Mouse (Mus musculus): Measurements from ENCODE around the gene Dusp16. TPM values are rescaled to one million over a fixed set of nuclear protein-coding genes. Genes with fewer than 3 reads are reported as not detected.

The Dusp16 gene
- polyA plus RNA-seq, 1 experiment from 2014 or later, result 22.6 TPM

- no peak overlapping the region for H3K9ac ChIP-seq
- no peak overlapping the region for H3K4me3 ChIP-seq
- peaks cover 3% of the 10 kb centered on the region; the same call in 1 of the 2 replicates for H3K4me1 ChIP-seq
- H3K27ac ChIP-seq, result no peak overlapping the region
- H3K36me3 ChIP-seq, result peaks cover 51% of the 10 kb centered on the region
- H3K27me3 ChIP-seq, result no peaks in the 10 kb centered on the region
- H3K9me3 ChIP-seq, result no peaks in the 10 kb centered on the region
- no peak for ATAC-seq (ENCODE audit: insufficient number of reproducible peaks, low FRiP score, low TSS enrichment, low read depth)
- H3K4me2 ChIP-seq, result no peak overlapping the region
These were observed 67.0 kb downstream of the Dusp16 start for GRCm38 (mm10) chr6:134725406-134725805.

GRCm38 (mm10) chr6:134723833-134724553 lies 68.4 kb downstream of the Dusp16 start:
- Histone ChIP-seq H3K27ac (no peak overlapping the region), H3K9me3 (no peaks in the 10 kb centered on the region), H3K4me3 (no peak overlapping the region), H3K4me2 (no peak overlapping the region), H3K36me3 (peaks cover 65% of the 10 kb centered on the region), H3K4me1 (peaks cover 3% of the 10 kb centered on the region; the same call in 1 of the 2 replicates), H3K27me3 (no peaks in the 10 kb centered on the region), H3K9ac (no peak overlapping the region)
- 87% methylated on average over 9 of the region's 9 CpGs for WGBS
- no peak for ATAC-seq (ENCODE audit: insufficient number of reproducible peaks, low FRiP score, low TSS enrichment, low read depth)

GRCm38 (mm10) chr6:134723326-134723725 lies 69.1 kb downstream of the Dusp16 start:
- no peaks in the 10 kb centered on the region for H3K9me3 ChIP-seq
- ATAC-seq (ENCODE audit: insufficient number of reproducible peaks, low FRiP score, low TSS enrichment, low read depth), result no peak
- H3K36me3 ChIP-seq, result peaks cover 68% of the 10 kb centered on the region
- H3K4me3 ChIP-seq, result no peak overlapping the region
- peaks cover 3% of the 10 kb centered on the region; the same call in 1 of the 2 replicates for H3K4me1 ChIP-seq
- no peak overlapping the region for H3K27ac ChIP-seq
- H3K9ac ChIP-seq, result no peak overlapping the region
- no peaks in the 10 kb centered on the region for H3K27me3 ChIP-seq
- WGBS, result 92% methylated on average over 7 of the region's 7 CpGs
- no peak overlapping the region for H3K4me2 ChIP-seq

- Histone ChIP-seq H3K9me3 (no peaks in the 10 kb centered on the region), H3K4me1 (peaks cover 3% of the 10 kb centered on the region; the same call in 1 of the 2 replicates), H3K4me3 (no peak overlapping the region), H3K27ac (no peak overlapping the region), H3K4me2 (no peak overlapping the region), H3K27me3 (no peaks in the 10 kb centered on the region), H3K36me3 (peaks cover 68% of the 10 kb centered on the region), H3K9ac (no peak overlapping the region)
- 89% methylated on average over 8 of the region's 8 CpGs for WGBS
- ATAC-seq (ENCODE audit: insufficient number of reproducible peaks, low FRiP score, low TSS enrichment, low read depth), result no peak
These were observed 69.5 kb downstream of the Dusp16 start for GRCm38 (mm10) chr6:134722906-134723305.

DNA sequence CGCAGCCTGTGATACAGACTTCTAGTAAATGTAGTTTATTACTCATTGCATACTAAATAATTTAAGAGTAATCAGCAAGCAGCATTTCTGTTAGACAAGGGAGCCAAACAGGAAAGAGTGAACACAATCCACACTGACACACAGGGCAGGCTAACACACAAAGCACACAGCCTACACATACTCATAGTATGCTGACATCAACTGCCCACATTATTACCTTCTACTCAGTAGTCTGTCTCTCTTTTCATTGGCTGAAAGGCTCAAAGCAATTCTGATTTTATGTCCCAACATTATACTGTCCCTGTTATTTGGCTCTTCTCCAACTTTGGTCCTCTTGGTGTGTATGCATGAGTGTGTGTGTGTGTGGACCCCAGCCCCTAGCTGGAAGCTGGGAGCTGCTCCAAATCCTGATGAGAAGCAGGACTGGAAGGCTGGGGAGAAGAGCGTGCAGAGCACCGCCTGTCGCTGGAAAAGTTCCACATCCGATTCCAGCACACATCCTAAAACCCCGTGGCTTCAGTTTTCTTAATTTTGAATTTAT lies 70.6 kb downstream of the Dusp16 start:
- WGBS, result 65% methylated on average over 6 of the region's 6 CpGs
- no peak overlapping the region for H3K27ac ChIP-seq
- peaks cover 70% of the 10 kb centered on the region for H3K36me3 ChIP-seq
- ATAC-seq (ENCODE audit: insufficient number of reproducible peaks, low FRiP score, low TSS enrichment, low read depth), result no peak
- H3K4me1 ChIP-seq, result peaks cover 3% of the 10 kb centered on the region; the same call in 1 of the 2 replicates
- H3K4me3 ChIP-seq, result no peak overlapping the region
- no peak overlapping the region for H3K4me2 ChIP-seq
- no peaks in the 10 kb centered on the region for H3K27me3 ChIP-seq
- no peaks in the 10 kb centered on the region for H3K9me3 ChIP-seq
- no peak overlapping the region for H3K9ac ChIP-seq

GRCm38 (mm10) chr6:134720150-134720549 lies 72.3 kb downstream of the Dusp16 start:
- no peak for ATAC-seq (ENCODE audit: insufficient number of reproducible peaks, low FRiP score, low TSS enrichment, low read depth)
- Histone ChIP-seq H3K36me3 (peaks cover 63% of the 10 kb centered on the region), H3K27me3 (no peaks in the 10 kb centered on the region), H3K9ac (no peak overlapping the region), H3K27ac (no peak overlapping the region), H3K9me3 (no peaks in the 10 kb centered on the region), H3K4me3 (no peak overlapping the region), H3K4me1 (peaks cover 3% of the 10 kb centered on the region; the same call in 1 of the 2 replicates), H3K4me2 (no peak overlapping the region)
- WGBS, result 89% methylated on average over 5 of the region's 5 CpGs

DNA sequence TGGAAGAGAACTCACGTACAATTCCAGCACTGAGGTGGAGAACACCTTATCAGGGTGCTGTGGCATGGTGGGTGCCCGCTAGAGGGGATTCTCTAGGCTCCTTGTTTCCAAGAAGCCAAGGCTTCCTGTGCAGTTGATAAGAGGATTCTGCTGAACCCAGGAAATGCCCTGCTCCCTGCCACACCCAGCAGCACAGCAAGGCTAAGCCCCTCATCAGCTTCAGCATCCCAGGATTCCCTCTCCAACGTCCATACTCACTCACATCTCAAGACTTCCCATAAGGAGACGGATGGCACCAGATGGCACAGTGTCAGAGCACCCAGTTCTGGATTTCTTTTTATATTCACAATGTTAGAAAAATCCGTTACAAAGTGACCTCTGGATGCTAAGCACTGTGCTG lies 73.3 kb downstream of the Dusp16 start:
- ATAC-seq (ENCODE audit: insufficient number of reproducible peaks, low FRiP score, low TSS enrichment, low read depth), result no peak
- Histone ChIP-seq H3K27me3 (no peaks in the 10 kb centered on the region), H3K4me2 (no peak overlapping the region), H3K27ac (no peak overlapping the region), H3K9me3 (no peaks in the 10 kb centered on the region), H3K4me3 (no peak overlapping the region), H3K9ac (no peak overlapping the region), H3K36me3 (peaks cover 60% of the 10 kb centered on the region), H3K4me1 (peaks cover 3% of the 10 kb centered on the region; the same call in 1 of the 2 replicates)
- WGBS, result 84% methylated on average over 5 of the region's 5 CpGs

GRCm38 (mm10) chr6:134718668-134719065 lies 73.8 kb downstream of the Dusp16 start:
- WGBS, result 88% methylated on average over 11 of the region's 11 CpGs
- H3K36me3 ChIP-seq, result peaks cover 56% of the 10 kb centered on the region
- no peak overlapping the region for H3K4me3 ChIP-seq

DNA sequence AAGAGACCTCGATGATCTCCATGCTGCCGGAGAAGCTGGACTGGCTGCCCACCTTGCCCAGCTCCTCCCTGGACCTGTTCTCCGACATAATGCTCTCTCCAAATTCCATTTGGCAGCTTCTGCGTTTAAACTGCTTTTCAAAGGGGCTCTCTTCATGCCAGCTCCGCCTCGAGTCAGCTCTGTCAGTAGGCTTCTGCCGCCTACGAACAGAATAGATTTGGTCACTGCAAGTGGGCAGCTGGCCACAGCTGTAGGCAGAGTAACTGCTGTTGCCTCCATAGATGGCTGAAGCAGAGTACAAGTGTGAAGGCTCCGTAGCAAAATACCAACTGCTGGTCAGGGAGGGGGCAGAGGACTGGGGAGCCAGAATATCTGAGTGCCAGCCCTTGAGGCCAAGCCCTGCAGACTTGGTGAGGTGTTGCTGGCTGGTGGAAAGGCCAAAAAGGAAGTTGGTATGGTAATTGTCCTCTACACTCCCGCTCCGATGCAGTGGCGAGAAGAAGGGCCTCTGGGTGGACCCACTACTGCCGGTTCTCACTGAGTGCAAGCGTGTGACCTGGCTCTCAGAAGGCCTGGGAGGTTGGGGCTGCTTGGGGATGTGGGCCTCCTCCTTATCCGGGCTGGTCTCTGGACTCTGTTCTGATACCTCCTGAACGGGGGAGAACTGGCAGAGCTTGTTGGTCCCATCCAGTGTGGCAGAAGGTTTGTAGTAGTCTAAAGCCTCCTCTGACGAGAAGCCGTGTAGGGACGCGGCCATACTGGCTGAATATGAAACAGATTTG lies 74.3 kb downstream of the Dusp16 start:
- no peak; the same call in 1 of the 2 replicates for ATAC-seq (ENCODE audit: insufficient number of reproducible peaks, low FRiP score, low TSS enrichment, low read depth)
- H3K4me3 ChIP-seq, result no peak overlapping the region
- peaks cover 53% of the 10 kb centered on the region for H3K36me3 ChIP-seq
- H3K9me3 ChIP-seq, result no peaks in the 10 kb centered on the region
- no peak overlapping the region for H3K4me2 ChIP-seq
- H3K4me1 ChIP-seq, result peaks cover 3% of the 10 kb centered on the region; the same call in 1 of the 2 replicates
- 90% methylated on average over 20 of the region's 20 CpGs for WGBS
- H3K27ac ChIP-seq, result no peak overlapping the region
- H3K9ac ChIP-seq, result no peak overlapping the region
- no peaks in the 10 kb centered on the region for H3K27me3 ChIP-seq

More at GRCm38 (mm10) chr6:134718668-134719065, 73.8 kb downstream of the Dusp16 start:
- no peak for ATAC-seq (ENCODE audit: insufficient number of reproducible peaks, low FRiP score, low TSS enrichment, low read depth)
- Histone ChIP-seq H3K4me2 (no peak overlapping the region), H3K9ac (no peak overlapping the region), H3K9me3 (no peaks in the 10 kb centered on the region), H3K4me1 (peaks cover 3% of the 10 kb centered on the region; the same call in 1 of the 2 replicates), H3K27me3 (no peaks in the 10 kb centered on the region), H3K27ac (no peak overlapping the region)

- ATAC-seq (ENCODE audit: insufficient number of reproducible peaks, low FRiP score, low TSS enrichment, low read depth), result no peak; the same call in 1 of the 2 replicates
- H3K27ac ChIP-seq, result no peak overlapping the region
- H3K27me3 ChIP-seq, result no peaks in the 10 kb centered on the region
- H3K9ac ChIP-seq, result no peak overlapping the region
- H3K36me3 ChIP-seq, result peaks cover 44% of the 10 kb centered on the region
- H3K9me3 ChIP-seq, result no peaks in the 10 kb centered on the region
- no peaks in the 10 kb centered on the region; the same call in 1 of the 2 replicates for H3K4me1 ChIP-seq
- 80% methylated on average over 6 of the region's 6 CpGs for WGBS
- no peak overlapping the region for H3K4me3 ChIP-seq
- no peak overlapping the region for H3K4me2 ChIP-seq
These were observed 76.2 kb downstream of the Dusp16 start for GRCm38 (mm10) chr6:134716168-134716587.

DNA sequence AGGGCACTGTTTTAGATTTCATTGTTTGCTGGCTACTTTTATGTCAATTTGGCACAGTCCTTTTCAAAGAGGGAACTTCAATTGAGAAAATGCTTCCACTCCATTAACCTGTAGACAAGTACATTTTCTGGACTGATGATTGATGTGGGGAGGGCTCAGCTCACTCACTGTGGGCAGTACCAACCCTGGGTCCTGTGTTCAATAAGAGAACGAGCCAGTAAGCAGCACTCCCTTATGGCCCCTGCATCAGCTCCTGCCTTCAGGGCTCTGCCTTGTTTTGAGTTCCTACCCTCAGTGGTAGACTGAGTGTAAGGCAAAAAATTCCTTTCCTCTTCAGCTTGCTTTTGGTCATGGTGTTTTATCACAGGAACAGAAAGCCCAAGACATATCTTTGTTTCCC lies 78.5 kb downstream of the Dusp16 start:
- H3K9ac ChIP-seq, result no peak overlapping the region
- no peaks in the 10 kb centered on the region for H3K9me3 ChIP-seq
- no peak overlapping the region for H3K4me2 ChIP-seq
- no peak overlapping the region for H3K4me3 ChIP-seq
- H3K27ac ChIP-seq, result no peak overlapping the region
- no peaks in the 10 kb centered on the region; the same call in 1 of the 2 replicates for H3K4me1 ChIP-seq
- peaks cover 33% of the 10 kb centered on the region for H3K36me3 ChIP-seq
- 59% methylated on average over 1 of the region's 1 CpGs for WGBS
- no peaks in the 10 kb centered on the region for H3K27me3 ChIP-seq
- ATAC-seq (ENCODE audit: insufficient number of reproducible peaks, low FRiP score, low TSS enrichment, low read depth), result no peak

- no peaks in the 10 kb centered on the region; the same call in 1 of the 2 replicates for H3K4me1 ChIP-seq
- no peak overlapping the region for H3K9ac ChIP-seq
- no peak overlapping the region for H3K4me2 ChIP-seq
- no peak for ATAC-seq (ENCODE audit: insufficient number of reproducible peaks, low FRiP score, low TSS enrichment, low read depth)
- no peaks in the 10 kb centered on the region for H3K9me3 ChIP-seq
- H3K36me3 ChIP-seq, result peaks cover 28% of the 10 kb centered on the region
- no peak overlapping the region for H3K4me3 ChIP-seq
- H3K27ac ChIP-seq, result no peak overlapping the region
- H3K27me3 ChIP-seq, result no peaks in the 10 kb centered on the region
- 33% methylated on average over 3 of the region's 3 CpGs for WGBS
These were observed 79.1 kb downstream of the Dusp16 start for GRCm38 (mm10) chr6:134713321-134713720.

Measured in limb, embryonic 15.5 days (tissue).